Mouse (Mus musculus) natural killer cell, adult 2 months (primary cell): Measurements from ENCODE around the gene Gins2.

Source experiments
- DNase-seq, 2 experiments: peaks; one replicate each; pipeline ENCODE4 v3.0.0; 2022; ENCODE audit warnings: low spot score in 2 of 2

Gins2 gene

GRCm38 (mm10) chr8:120588908-120589771 is at the start of gene Gins2:
Gene Gins2, minus strand, starts transcription at chr8:120589304.
- peak; percentile 95 to 98 for DNase-seq

GRCm38 (mm10) chr8:120634329-120634839 is 45.3 kb upstream of the Gins2 start:
- DNase-seq: peak; percentile 25 to 34

- DNase-seq: no peak
Observed at GRCm38 (mm10) chr8:120633665-120634271, 44.7 kb upstream of the Gins2 start.

- no peak for DNase-seq
Observed at GRCm38 (mm10) chr8:120632969-120633664, 44.0 kb upstream of the Gins2 start.

- DNase-seq: no peak
Observed at GRCm38 (mm10) chr8:120631441-120632375, 42.6 kb upstream of the Gins2 start.

- DNase-seq: no peak
Observed at GRCm38 (mm10) chr8:120630848-120631247, 41.7 kb upstream of the Gins2 start.

- no peak for DNase-seq
Observed at GRCm38 (mm10) chr8:120630031-120630430, 40.9 kb upstream of the Gins2 start.

- DNase-seq: no peak
Observed at GRCm38 (mm10) chr8:120627298-120627697, 38.2 kb upstream of the Gins2 start.

- DNase-seq: no peak
Observed at GRCm38 (mm10) chr8:120626461-120626860, 37.4 kb upstream of the Gins2 start.

GRCm38 (mm10) chr8:120623608-120624007 is 34.5 kb upstream of the Gins2 start:
- DNase-seq: no peak

- DNase-seq: no peak
Observed at GRCm38 (mm10) chr8:120622161-120622560, 33.1 kb upstream of the Gins2 start.

- DNase-seq: no peak
Observed at GRCm38 (mm10) chr8:120620441-120620840, 31.3 kb upstream of the Gins2 start.

GRCm38 (mm10) chr8:120619235-120620180 is 30.4 kb upstream of the Gins2 start:
- DNase-seq: no peak

- DNase-seq: peak; percentile 51 to 59
Observed at GRCm38 (mm10) chr8:120618110-120618509, 29.0 kb upstream of the Gins2 start.

- no peak for DNase-seq
Observed at GRCm38 (mm10) chr8:120616663-120617626, 27.8 kb upstream of the Gins2 start.

- no peak for DNase-seq
Observed at GRCm38 (mm10) chr8:120614491-120614890, 25.4 kb upstream of the Gins2 start.

GRCm38 (mm10) chr8:120610824-120611223 is 21.7 kb upstream of the Gins2 start:
- DNase-seq: no peak

GRCm38 (mm10) chr8:120607885-120608284 is 18.8 kb upstream of the Gins2 start:
- peak; percentile 58 to 74 for DNase-seq

- DNase-seq: no peak
Observed at GRCm38 (mm10) chr8:120607460-120607859, 18.4 kb upstream of the Gins2 start.
